Comparison of ENCODE assay signal across 8 mouse cellular contexts in genomic region chr10:6980236-6980635, GRCm38 (mm10).
DNase-seq lines count a peak whose midpoint lies in the region; ATAC-seq lines count a peak whose summit lies in the region.

No protein-coding gene starts in this region.

- H3K4me2 ChIP-seq in limb, embryonic 12.5 days: peak overlapping the region; percentile 49
- peak overlapping the region; percentile 45 for H3K4me2 ChIP-seq in stomach, embryonic 16.5 days (ENCODE audit: low read depth, low read length)

- peak overlapping the region; percentile 19; the same call in 1 of the 2 replicates for H3K4me3 ChIP-seq in limb, embryonic 12.5 days (replicated peaks)
- H3K4me3 ChIP-seq in stomach, embryonic 16.5 days (replicated peaks; ENCODE audit: low read length): peak overlapping the region; percentile 2; the same call in 1 of the 2 replicates

- DNase-seq in frontal cortex, postnatal 14 days (ENCODE audit: low spot score in 2 of 2): no peak
- DNase-seq in right cerebral cortex, adult 2 months (ENCODE audit: low spot score in 2 of 2): peak; percentile 28 to 39
- no peak for DNase-seq in right cerebral cortex, postnatal 25 days
- DNase-seq in adrenal gland, postnatal 25 days: no peak
- no peak for DNase-seq in kidney, postnatal 25 days

- ATAC-seq in frontal cortex, adult (ENCODE audit: low TSS enrichment): peak; percentile 56
- ATAC-seq in limb, embryonic 12.5 days (ENCODE audit: insufficient number of reproducible peaks, insufficient read depth, low FRiP score, low TSS enrichment, low read depth): no peak
- ATAC-seq in stomach, embryonic 16.5 days (ENCODE audit: insufficient read depth, low FRiP score): no peak

- H3K27ac ChIP-seq in limb, embryonic 12.5 days: no peak overlapping the region
- H3K27ac ChIP-seq in stomach, embryonic 16.5 days (ENCODE audit: low read length): no peak overlapping the region

- no peak overlapping the region for H3K9ac ChIP-seq in limb, embryonic 12.5 days (replicated peaks)
- no peak overlapping the region for H3K9ac ChIP-seq in stomach, embryonic 16.5 days (ENCODE audit: low read length)

- no peaks in the 10 kb centered on the region for H3K36me3 ChIP-seq in limb, embryonic 12.5 days
- no peaks in the 10 kb centered on the region for H3K36me3 ChIP-seq in stomach, embryonic 16.5 days (ENCODE audit: control insufficient read depth, insufficient read depth, low read length)

- no peaks in the 10 kb centered on the region for H3K9me3 ChIP-seq in limb, embryonic 12.5 days
- H3K9me3 ChIP-seq in stomach, embryonic 16.5 days (replicated peaks; ENCODE audit: control insufficient read depth, low read length): no peaks in the 10 kb centered on the region

- no peaks in the 10 kb centered on the region for H3K27me3 ChIP-seq in limb, embryonic 12.5 days
- no peaks in the 10 kb centered on the region for H3K27me3 ChIP-seq in stomach, embryonic 16.5 days (ENCODE audit: control insufficient read depth, insufficient read depth, low read length)

- H3K4me1 ChIP-seq in limb, embryonic 12.5 days (replicated peaks): peaks cover 9% of the 10 kb centered on the region; the same call in 1 of the 2 replicates
- no peaks in the 10 kb centered on the region for H3K4me1 ChIP-seq in stomach, embryonic 16.5 days (ENCODE audit: control insufficient read depth, insufficient read depth, low read length)

- WGBS in limb, embryonic 12.5 days: 21% methylated on average over 6 of the region's 6 CpGs
- WGBS in stomach, embryonic 16.5 days: 20% methylated on average over 6 of the region's 6 CpGs

Comparison
In these comparisons a context has a peak if more than half of its experiments do, and no peak if none do; other contexts are left out.
1. DNase-seq: peak in right cerebral cortex, adult 2 months (2 of 2); none in frontal cortex, postnatal 14 days (0 of 2), right cerebral cortex, postnatal 25 days (single experiment), adrenal gland, postnatal 25 days (single experiment) and kidney, postnatal 25 days (0 of 2).